Mouse (Mus musculus) intestine, embryonic 16.5 days (tissue): Measurements from ENCODE around the gene Pom121l2. TPM values are rescaled to one million over a fixed set of nuclear protein-coding genes. Genes with fewer than 3 reads are reported as not detected.

Source experiments
- ATAC-seq: fragments of 200-750 bp; cut with Nextera tagmentation; 2 replicates; pipeline ENCODE4 v1.8.0; 2017; ENCODE audit warnings: moderate TSS enrichment, moderate library complexity
- H3K27ac ChIP-seq: fragments of 300-500 bp; sonication (generic); 2 replicates; pipeline ENCODE4 v1.5.1; 2014; ENCODE audit warnings: mild to moderate bottlenecking, low read length
- H3K27me3 ChIP-seq: fragments of 300-500 bp; sonication (generic); replicated peaks from 2 replicates; pipeline ENCODE4 v1.6.1; 2014; ENCODE audit warnings: low read length, control low read depth, mixed read lengths; ENCODE audit not compliant: control insufficient read depth, insufficient read depth
- H3K36me3 ChIP-seq: fragments of 300-500 bp; sonication (generic); 2 replicates; pipeline ENCODE4 v1.6.1; 2014; ENCODE audit warnings: low read length, control low read depth; ENCODE audit not compliant: control insufficient read depth, insufficient read depth
- H3K4me1 ChIP-seq: fragments of 300-500 bp; sonication (generic); 2 replicates; pipeline ENCODE4 v1.6.1; 2014; ENCODE audit warnings: low read length, control low read depth, mixed read lengths; ENCODE audit not compliant: control insufficient read depth, insufficient read depth
- H3K4me2 ChIP-seq: fragments of 300-500 bp; sonication (generic); 2 replicates; pipeline ENCODE4 v1.6.1; 2014; ENCODE audit warnings: low read depth, low read length, control low read depth
- H3K4me3 ChIP-seq: fragments of 300-500 bp; sonication (generic); 2 replicates; pipeline ENCODE4 v1.5.1; 2014; ENCODE audit warnings: mild to moderate bottlenecking, low read length
- H3K9ac ChIP-seq: fragments of 300-500 bp; sonication (generic); 2 replicates; pipeline ENCODE4 v1.6.1; 2014; ENCODE audit warnings: low read depth, low read length
- H3K9me3 ChIP-seq: fragments of 300-500 bp; sonication (generic); 2 replicates; pipeline ENCODE4 v1.6.1; 2016; ENCODE audit warnings: low read length, control low read depth; ENCODE audit not compliant: control insufficient read depth
- WGBS: fragments of 180-500 bp; shearing (Covaris S2); extraction: QIAGEN DNeasy Blood & Tissue Kit; methylation state at CpG from one replicate; pipeline ENCODE4 v1.1.7; 2014; 5-methylcytosine and 5-hydroxymethylcytosine counted together
- polyA plus RNA-seq: library from polyadenylated mRNA; unstranded; fragments of >200 nt; fragmentation: Nextera tagmentation; extraction: Ambion mirVana; gene quantifications from 2 replicates; pipeline ENCODE4 v1.2.1, GENCODE M21; 2015

Gene Pom121l2
- polyA plus RNA-seq, 1 experiment from 2014 or later, result not detected

DNA sequence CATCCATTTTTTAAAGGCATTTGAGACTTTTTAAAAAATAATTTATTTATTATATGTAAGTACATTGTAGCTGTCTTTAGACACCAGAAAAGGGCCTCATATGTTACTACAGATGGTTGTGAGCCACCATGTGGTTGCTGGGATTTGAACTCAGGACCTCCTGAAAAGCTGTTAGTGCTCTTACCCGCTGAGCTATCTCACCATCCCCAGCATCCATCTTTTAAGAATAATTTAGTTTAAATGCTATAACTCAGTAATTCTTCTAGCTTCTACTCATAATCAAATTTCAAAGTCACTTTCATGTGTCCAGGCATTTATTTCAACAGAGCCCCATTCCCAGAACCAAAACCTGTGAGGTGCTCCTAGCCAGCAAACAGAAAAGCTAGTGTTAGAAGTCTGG is 37.4 kb upstream of the Pom121l2 start:
- 70% methylated on average over 1 of the region's 1 CpGs for WGBS
- Histone ChIP-seq H3K9me3 (no peaks in the 10 kb centered on the region), H3K9ac (no peak overlapping the region), H3K4me3 (no peak overlapping the region), H3K27me3 (no peaks in the 10 kb centered on the region), H3K4me2 (no peak overlapping the region), H3K27ac (no peak overlapping the region), H3K36me3 (no peaks in the 10 kb centered on the region), H3K4me1 (no peaks in the 10 kb centered on the region)
- ATAC-seq, result no peak

DNA sequence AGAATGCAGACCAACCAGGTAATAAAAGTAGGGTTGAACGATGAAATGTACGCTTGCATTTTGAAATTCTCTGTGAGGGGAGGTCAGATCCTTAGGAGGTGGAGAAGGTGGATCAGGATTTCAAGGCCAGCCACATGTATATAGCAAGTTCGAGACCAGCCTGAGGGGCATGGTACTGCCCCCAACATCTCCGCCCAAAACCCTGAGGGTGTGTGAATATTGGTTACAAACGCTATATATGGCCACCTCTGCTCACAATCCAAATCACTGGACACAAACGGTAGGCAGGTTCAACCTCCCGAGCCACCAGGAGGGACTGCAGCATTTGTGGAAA is 36.4 kb upstream of the Pom121l2 start:
- ATAC-seq, result no peak
- Histone ChIP-seq H3K9me3 (no peaks in the 10 kb centered on the region), H3K36me3 (no peaks in the 10 kb centered on the region), H3K4me2 (peak overlapping the region; percentile 62), H3K27me3 (no peaks in the 10 kb centered on the region), H3K4me1 (no peaks in the 10 kb centered on the region), H3K27ac (no peak overlapping the region), H3K9ac (peak overlapping the region; percentile 81), H3K4me3 (peak overlapping the region; percentile 78)
- WGBS, result 1% methylated on average over 7 of the region's 7 CpGs

DNA sequence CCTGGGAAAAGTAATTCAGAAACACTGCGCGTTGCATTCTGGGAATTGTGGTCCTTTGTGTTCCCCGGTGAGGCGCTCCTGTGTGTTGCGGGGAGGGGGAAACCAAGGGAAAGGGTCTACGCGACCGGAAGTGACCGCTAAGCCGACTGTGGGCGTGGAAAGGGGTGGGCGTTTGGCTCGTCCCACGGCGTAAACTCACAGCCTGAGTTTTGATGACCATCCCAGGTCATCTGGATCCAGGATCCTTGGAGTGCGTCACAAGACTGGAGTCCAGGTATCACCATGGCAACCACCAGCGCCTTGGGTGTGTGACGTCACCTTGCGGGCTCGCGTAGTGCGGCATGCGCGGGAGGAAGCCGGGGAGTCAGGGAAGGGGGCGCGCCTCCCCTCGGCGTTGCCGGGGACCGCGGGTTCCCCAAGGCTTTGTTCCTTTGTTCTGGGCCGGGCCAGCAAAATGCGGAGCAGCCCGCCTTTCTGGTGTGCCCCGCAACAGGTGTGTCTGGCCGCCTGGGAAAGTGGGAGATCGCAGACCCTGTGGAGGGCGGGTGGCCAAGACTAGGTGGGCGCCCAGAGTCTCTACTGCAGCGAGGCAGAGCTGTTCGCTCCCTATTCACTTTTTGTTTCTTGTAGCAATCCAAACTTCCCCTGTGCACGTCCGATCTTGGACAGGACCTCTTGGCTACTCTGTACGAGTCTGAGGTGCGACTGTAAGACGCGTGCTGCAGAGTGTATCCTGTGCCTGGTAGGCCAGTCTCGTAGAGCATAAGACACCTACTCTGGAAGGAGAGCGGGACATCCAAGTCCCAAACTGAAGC is 35.9 kb upstream of the Pom121l2 start, which contains the start of gene Zfp184:
Zfp184 (plus strand) TSS at position 169 of the 815 bp plus-strand sequence.
- Histone ChIP-seq H3K4me3 (peak within 1 kb of the TSS; percentile 78), H3K27me3 (no peaks in the 10 kb centered on the region), H3K9ac (peak within 1 kb of the TSS; percentile 81), H3K4me2 (peak within 1 kb of the TSS; percentile 62), H3K36me3 (no peaks in the 10 kb centered on the region), H3K4me1 (no peaks in the 10 kb centered on the region), H3K9me3 (no peaks in the 10 kb centered on the region), H3K27ac (peak within 1 kb of the TSS; percentile 59)
- ATAC-seq, result peak; percentile 85
- WGBS, result under 1% methylated on average over 50 of the region's 50 CpGs

DNA sequence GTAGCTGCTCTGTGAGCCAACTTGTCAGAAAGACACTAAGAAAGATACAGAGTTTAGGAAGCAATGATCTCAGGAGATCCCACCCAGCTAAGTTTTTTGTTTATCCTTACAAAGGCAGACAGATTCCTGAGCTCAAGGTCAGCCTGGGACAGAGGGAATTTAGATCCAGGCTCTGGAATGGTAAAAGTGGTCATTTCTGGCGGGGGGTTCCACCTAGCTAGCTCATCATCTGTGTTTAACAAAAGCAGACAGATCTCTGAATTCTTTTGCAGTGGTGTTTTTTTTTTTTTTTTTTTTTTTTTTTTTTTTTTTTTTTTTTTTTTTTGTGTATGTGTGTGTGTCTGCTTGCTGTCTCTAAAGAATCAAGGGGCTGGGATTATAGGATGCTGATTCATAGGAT is 11.7 kb upstream of the Pom121l2 start:
- Histone ChIP-seq H3K4me1 (no peaks in the 10 kb centered on the region), H3K27ac (no peak overlapping the region), H3K9me3 (no peaks in the 10 kb centered on the region), H3K36me3 (no peaks in the 10 kb centered on the region), H3K9ac (no peak overlapping the region), H3K4me2 (no peak overlapping the region), H3K4me3 (no peak overlapping the region), H3K27me3 (no peaks in the 10 kb centered on the region)
- no peak for ATAC-seq
- WGBS, result 47% methylated on average over 1 of the region's 1 CpGs

DNA sequence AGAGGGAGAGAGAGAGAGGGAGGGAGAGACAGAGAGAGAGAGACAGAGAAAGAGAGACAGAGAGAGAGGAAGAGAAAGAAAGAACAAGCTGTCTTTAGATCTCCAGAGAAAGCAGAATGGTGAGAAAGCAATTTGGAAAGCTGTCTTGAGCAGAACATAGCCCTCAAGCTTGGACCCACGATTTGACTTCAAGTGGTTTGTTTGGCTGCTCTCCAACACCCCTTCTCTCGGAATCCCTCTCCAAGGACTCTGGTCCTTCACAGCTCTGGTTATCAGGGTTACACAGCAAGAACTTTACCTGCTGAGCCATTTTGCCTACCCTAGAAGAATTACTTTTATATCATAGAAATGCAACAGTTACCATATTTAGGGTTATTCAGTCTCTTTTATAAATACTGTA is 11.2 kb upstream of the Pom121l2 start:
- Histone ChIP-seq H3K4me2 (no peak overlapping the region), H3K27ac (no peak overlapping the region), H3K9me3 (no peaks in the 10 kb centered on the region), H3K27me3 (no peaks in the 10 kb centered on the region), H3K4me3 (no peak overlapping the region), H3K9ac (no peak overlapping the region), H3K4me1 (no peaks in the 10 kb centered on the region), H3K36me3 (no peaks in the 10 kb centered on the region)
- no peak for ATAC-seq
- 57% methylated on average over 2 of the region's 2 CpGs for WGBS

DNA sequence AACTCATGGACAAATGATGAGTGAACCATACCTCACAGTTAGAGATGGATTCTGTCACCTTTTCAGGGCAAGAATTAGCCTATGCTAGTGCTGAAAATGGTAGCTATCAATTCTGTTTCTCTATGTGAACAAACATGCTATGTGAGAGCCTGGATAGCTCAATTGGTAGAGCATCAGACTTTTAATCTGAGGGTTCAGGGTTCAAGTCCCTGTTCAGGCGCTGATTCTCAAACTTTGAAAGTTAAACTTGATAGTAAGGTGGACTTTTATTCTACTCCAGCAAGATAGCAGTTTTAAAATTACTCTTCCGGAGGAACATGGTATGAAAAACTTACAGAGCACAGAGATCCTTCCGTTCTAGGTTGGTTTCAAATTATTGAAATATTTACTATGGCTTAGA is 9.4 kb upstream of the Pom121l2 start:
- no peak overlapping the region for H3K4me2 ChIP-seq
- 40% methylated on average over 3 of the region's 3 CpGs for WGBS
- H3K9ac ChIP-seq, result no peak overlapping the region
- no peaks in the 10 kb centered on the region for H3K4me1 ChIP-seq
- H3K4me3 ChIP-seq, result no peak overlapping the region
- ATAC-seq, result no peak
- H3K9me3 ChIP-seq, result no peaks in the 10 kb centered on the region
- H3K36me3 ChIP-seq, result no peaks in the 10 kb centered on the region
- H3K27me3 ChIP-seq, result no peaks in the 10 kb centered on the region
- no peak overlapping the region for H3K27ac ChIP-seq

DNA sequence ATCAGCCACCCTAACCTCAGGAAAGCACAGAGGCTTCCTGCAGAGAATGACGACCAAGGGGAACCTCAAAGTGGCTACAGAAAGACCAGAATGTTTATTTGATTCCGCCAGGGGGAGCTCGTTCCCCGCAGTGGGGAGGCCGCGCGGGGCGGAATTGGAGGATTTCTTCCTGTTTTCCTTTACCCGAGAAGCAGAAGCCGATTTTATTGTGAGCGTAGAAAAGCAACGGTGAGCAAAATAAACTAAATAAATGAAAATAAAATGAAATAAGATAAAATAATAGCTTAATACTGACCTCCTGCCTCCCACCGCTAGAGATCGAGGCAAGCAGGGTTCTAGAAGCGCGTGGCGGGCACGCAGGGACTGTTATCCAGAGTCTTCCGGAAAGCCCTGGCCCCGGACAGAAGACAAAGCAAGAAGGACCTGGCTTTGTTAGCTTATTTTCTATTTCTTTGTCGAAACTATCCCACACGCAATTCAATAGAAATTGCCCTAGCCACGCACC is 6.7 kb upstream of the Pom121l2 start:
- peak overlapping the region; percentile 54 for H3K4me3 ChIP-seq
- no peaks in the 10 kb centered on the region for H3K27me3 ChIP-seq
- H3K36me3 ChIP-seq, result no peaks in the 10 kb centered on the region
- peak overlapping the region; percentile 87 for H3K27ac ChIP-seq
- no peaks in the 10 kb centered on the region for H3K9me3 ChIP-seq
- H3K4me1 ChIP-seq, result no peaks in the 10 kb centered on the region
- under 1% methylated on average over 23 of the region's 23 CpGs for WGBS
- ATAC-seq, result peak; percentile 91
- peak overlapping the region; percentile 39 for H3K4me2 ChIP-seq
- H3K9ac ChIP-seq, result peak overlapping the region; percentile 76

DNA sequence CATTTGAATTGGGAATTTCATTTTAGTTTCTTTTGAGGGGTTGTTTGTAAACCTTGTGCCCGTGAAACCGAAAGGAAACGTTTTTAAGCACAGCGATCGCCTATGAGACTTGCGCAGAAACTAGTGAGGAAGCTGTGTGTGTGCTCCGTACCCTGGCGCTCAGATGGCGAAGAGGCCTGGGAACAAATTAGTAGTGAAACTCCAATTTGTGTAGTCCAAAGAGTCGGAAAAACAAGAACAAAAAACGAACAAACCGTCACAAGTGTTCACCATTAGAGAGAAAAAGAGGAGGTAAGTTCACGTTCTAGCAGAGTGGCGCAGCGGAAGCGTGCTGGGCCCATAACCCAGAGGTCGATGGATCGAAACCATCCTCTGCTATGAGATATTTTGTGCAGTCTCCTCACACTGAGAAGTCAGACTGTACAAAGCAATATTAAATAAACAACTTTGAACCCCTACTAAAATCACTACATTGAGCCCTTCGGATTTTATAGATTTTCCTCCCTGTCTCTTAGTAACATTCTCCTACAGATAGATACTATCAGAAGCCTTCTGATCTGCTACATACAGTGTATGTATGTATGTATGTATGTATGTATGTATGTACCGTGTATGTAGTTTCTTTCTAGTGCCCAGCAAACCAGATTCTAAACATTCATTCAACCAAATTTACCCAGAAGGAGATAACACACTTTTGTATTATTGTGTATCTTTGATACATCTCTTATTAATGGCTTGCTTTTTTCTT is 6.1 kb upstream of the Pom121l2 start:
- peak overlapping the region; percentile 8 for H3K4me2 ChIP-seq
- H3K4me1 ChIP-seq, result no peaks in the 10 kb centered on the region
- 4% methylated on average over 20 of the region's 20 CpGs for WGBS
- peak; percentile 94 for ATAC-seq
- no peaks in the 10 kb centered on the region for H3K9me3 ChIP-seq
- H3K27me3 ChIP-seq, result 0 out of 2 replicates have a peak, but pooled peaks cover under 1% of the 10 kb centered on the region
- peak overlapping the region; percentile 54 for H3K4me3 ChIP-seq
- peak overlapping the region; percentile 87 for H3K27ac ChIP-seq
- H3K36me3 ChIP-seq, result no peaks in the 10 kb centered on the region
- H3K9ac ChIP-seq, result peak overlapping the region; percentile 76

DNA sequence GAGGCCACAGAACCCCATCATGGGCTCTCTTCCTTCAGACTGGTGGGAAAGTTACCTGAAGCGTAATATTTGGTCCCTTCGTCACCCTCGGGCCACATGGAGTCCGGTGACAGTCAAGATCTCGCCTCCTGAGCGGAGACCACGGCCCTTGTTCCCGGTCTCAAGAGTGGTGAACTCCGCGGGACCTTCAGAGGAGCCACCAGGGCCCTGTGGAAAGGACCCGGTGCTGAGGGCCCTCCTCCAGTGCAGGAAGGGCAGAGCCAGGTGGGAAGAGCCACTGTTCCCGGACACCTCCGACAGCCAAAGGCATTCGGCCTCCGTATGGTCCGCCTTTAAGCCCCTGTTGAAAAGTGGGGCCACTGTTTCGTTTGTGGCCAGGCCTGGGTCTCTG is 804 bp downstream of the Pom121l2 start:
- Histone ChIP-seq H3K27me3 (peaks cover 38% of the 10 kb centered on the region), H3K36me3 (no peaks in the 10 kb centered on the region), H3K9me3 (no peaks in the 10 kb centered on the region), H3K4me1 (peaks cover 11% of the 10 kb centered on the region), H3K4me3 (peak overlapping the region; percentile 66), H3K9ac (peak overlapping the region; percentile 77), H3K27ac (no peak overlapping the region), H3K4me2 (peak overlapping the region; percentile 97)
- WGBS, result 12% methylated on average over 17 of the region's 17 CpGs
- peak; percentile 46; the same call in 1 of the 2 replicates for ATAC-seq
